Mouse (Mus musculus) heart, embryonic 15.5 days (tissue): ENCODE data around the gene Baat. TPM values are rescaled to one million over a fixed set of nuclear protein-coding genes. Genes with fewer than 3 reads are reported as not detected.
"Not testable (repeated sequence)": the region's sequence is repeated elsewhere in the genome, so short reads cannot be mapped to it uniquely, and the experiment has no call there.

Source experiments
- ATAC-seq: fragments of 200-750 bp; cut with Nextera tagmentation; replicated peaks from 2 replicates; pipeline ENCODE4 v1.8.0; 2017; ENCODE audit warnings: low read depth, moderate TSS enrichment; ENCODE audit not compliant: insufficient number of reproducible peaks, insufficient read depth, low FRiP score
- H3K27ac ChIP-seq: fragments of 300-500 bp; sonication (generic); 2 replicates; pipeline ENCODE4 v1.5.1; 2015; ENCODE audit warnings: mild to moderate bottlenecking, inconsistent platforms
- H3K27me3 ChIP-seq: fragments of 300-500 bp; sonication (generic); 2 replicates; pipeline ENCODE4 v1.6.1; 2015; ENCODE audit warnings: inconsistent platforms
- H3K36me3 ChIP-seq: fragments of 300-500 bp; sonication (generic); 2 replicates; pipeline ENCODE4 v1.6.1; 2015; ENCODE audit warnings: mild to moderate bottlenecking, inconsistent platforms
- H3K4me1 ChIP-seq: fragments of 300-500 bp; sonication (generic); replicated peaks from 2 replicates; pipeline ENCODE4 v1.6.1; 2015; ENCODE audit warnings: inconsistent platforms
- H3K4me2 ChIP-seq: fragments of 300-500 bp; sonication (generic); 2 replicates; pipeline ENCODE4 v1.6.1; 2015; ENCODE audit warnings: inconsistent platforms, mild to moderate bottlenecking, moderate library complexity
- H3K4me3 ChIP-seq: fragments of 300-500 bp; sonication (generic); 2 replicates; pipeline ENCODE4 v1.5.1; 2015; ENCODE audit warnings: mild to moderate bottlenecking, inconsistent platforms
- H3K9ac ChIP-seq: fragments of 300-500 bp; sonication (generic); 2 replicates; pipeline ENCODE4 v1.6.1; 2015; ENCODE audit warnings: mild to moderate bottlenecking, inconsistent platforms
- H3K9me3 ChIP-seq: fragments of 300-500 bp; sonication (generic); replicated peaks from 2 replicates; pipeline ENCODE4 v1.6.1; 2016; ENCODE audit warnings: inconsistent platforms
- WGBS: fragments of 180-500 bp; shearing (Covaris S2); methylation state at CpG from one replicate; pipeline ENCODE4 v1.1.7; 2015; ENCODE audit warnings: mixed read lengths; 5-methylcytosine and 5-hydroxymethylcytosine counted together
- polyA plus RNA-seq: library from polyadenylated mRNA; unstranded; fragments of >200 nt; fragmentation: Nextera tagmentation; extraction: Ambion mirVana; gene quantifications from 2 replicates; pipeline ENCODE4 v1.2.1, GENCODE M21; 2015

Baat gene
- polyA plus RNA-seq, 1 experiment from 2014 or later = not detected

DNA sequence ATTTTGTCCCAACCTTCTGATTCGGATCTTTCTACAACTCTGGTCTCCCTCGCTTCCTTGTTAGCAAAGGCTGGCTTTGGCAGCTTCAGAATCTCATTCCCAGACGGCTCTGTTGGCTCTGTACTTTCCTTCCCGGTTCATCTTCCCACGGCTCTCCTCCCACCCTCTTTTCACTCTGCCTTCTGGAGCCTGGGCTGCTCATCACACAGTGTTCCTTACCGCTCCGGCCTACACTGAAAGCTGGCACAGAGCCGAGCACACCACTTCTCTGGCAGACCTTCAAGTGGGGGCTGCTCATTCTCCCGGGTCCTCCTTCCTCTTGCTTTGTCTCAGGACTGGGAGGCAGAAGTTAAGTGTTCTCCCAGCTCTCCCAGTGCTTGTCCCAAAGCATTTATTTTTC, 16.2 kb upstream of the Baat start:
- 55% methylated on average over 9 of the region's 9 CpGs for WGBS
- H3K4me1 ChIP-seq = peaks cover 17% of the 10 kb centered on the region
- peak overlapping the region; percentile 72 for H3K4me2 ChIP-seq
- H3K9ac ChIP-seq = no peak overlapping the region
- H3K36me3 ChIP-seq = peaks cover 22% of the 10 kb centered on the region; the same call in 1 of the 2 replicates
- no peak overlapping the region for H3K27ac ChIP-seq
- no peaks in the 10 kb centered on the region for H3K27me3 ChIP-seq
- no peaks in the 10 kb centered on the region for H3K9me3 ChIP-seq
- no peak for ATAC-seq
- H3K4me3 ChIP-seq = peak overlapping the region; percentile 72

DNA sequence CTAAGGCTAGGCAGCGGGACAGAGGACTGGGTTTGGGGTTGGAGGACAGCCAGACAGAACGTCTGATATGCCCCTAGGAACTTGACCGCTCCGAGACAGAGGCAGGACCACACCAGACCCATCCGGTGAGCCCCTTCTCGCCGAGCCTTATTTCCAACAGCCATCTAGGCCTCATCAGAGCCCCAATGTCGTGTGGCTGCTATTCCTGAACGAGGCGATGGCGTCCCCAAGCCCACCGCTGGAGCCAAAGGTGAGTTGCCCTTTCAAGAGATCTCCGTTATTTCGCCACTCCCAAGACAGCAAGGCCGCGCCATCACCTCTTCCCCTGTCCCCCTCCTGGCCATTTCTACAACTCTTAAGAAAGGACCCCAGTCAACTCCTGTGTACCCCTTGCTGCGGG, 15.0 kb upstream of the Baat start:
- peak; percentile 68; the same call in 1 of the 2 replicates for ATAC-seq
- peak overlapping the region; percentile 26 for H3K27ac ChIP-seq
- peaks cover 17% of the 10 kb centered on the region for H3K4me1 ChIP-seq
- H3K4me3 ChIP-seq = peak overlapping the region; percentile 72
- peaks cover 19% of the 10 kb centered on the region; the same call in 1 of the 2 replicates for H3K36me3 ChIP-seq
- H3K9ac ChIP-seq = peak overlapping the region; percentile 77
- H3K27me3 ChIP-seq = no peaks in the 10 kb centered on the region
- peak overlapping the region; percentile 72 for H3K4me2 ChIP-seq
- no peaks in the 10 kb centered on the region for H3K9me3 ChIP-seq
- under 1% methylated on average over 17 of the region's 17 CpGs for WGBS

DNA sequence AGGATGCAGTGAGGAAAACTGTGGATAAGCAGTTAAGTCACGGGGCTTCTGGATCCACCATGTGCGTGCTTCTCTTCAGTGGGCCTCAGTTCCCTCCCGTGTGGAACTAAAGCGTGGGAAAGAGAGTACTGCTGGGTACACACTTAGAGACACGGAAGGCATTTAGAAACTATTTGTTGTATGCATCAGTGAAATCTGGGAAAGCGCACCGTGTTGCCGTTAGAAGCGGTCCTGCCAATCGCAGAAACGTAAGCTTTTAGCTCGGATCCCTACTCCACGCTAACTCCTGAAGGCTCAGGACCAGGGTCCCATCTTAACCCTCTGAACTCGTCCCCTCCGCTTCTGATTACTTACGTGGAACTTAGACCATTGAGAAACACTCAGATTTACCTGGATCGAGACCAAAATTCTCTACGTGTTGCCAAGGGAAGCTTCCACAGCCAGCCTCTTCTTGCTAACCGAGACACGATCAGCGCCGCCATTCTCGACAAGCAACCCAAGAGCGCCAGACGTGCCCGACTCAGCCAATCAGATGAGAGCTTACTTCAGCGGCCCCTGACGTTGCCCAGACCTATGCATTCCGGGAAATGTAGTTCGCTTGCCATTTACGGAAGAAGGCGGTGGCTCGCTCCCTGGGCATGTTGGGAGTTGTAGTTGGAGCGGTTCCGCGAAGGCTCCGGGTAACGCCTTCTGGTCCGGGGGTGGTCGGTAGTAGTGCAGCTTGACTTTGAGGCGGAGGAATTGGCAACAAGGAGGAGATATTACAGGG, 14.4 kb upstream of the Baat start, which contains the start of the genes Mrpl50 and Zfp189:
Mrpl50 (minus strand) TSS at position 522 of the 769 bp plus-strand sequence.
Zfp189 (plus strand) TSS at position 605 of the 769 bp plus-strand sequence.
- peak within 1 kb of the TSS; percentile 72 for H3K4me2 ChIP-seq
- under 1% methylated on average over 41 of the region's 41 CpGs for WGBS
- peaks cover 13% of the 10 kb centered on the region; the same call in 1 of the 2 replicates for H3K36me3 ChIP-seq
- peak; percentile 99 for ATAC-seq
- no peaks in the 10 kb centered on the region for H3K9me3 ChIP-seq
- H3K27ac ChIP-seq = peak within 1 kb of the TSS; percentile 74
- no peaks in the 10 kb centered on the region for H3K27me3 ChIP-seq
- peak within 1 kb of the TSS; percentile 77 for H3K9ac ChIP-seq
- H3K4me3 ChIP-seq = peak within 1 kb of the TSS; percentile 72
- peaks cover 17% of the 10 kb centered on the region for H3K4me1 ChIP-seq

DNA sequence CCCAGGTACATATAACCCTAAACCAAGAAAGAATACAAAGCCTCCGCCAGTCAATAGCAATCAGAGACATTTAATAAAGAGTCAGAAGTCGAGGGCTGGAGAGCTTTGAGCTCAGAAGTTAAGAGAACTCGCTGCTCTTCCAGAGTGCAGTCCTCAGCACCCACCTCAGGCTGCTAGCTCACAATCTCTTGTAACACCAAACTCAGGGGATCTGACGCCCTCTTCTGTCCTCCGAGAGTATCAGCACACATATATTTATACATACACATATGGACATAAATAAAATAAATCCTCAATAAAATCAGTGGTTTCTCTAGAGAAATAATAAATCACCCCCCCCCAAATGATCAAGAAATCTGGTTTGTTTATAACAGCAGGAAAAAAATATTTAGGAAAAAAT, 13.1 kb upstream of the Baat start:
- no peak overlapping the region for H3K27ac ChIP-seq
- H3K4me1 ChIP-seq = peaks cover 17% of the 10 kb centered on the region
- no peak overlapping the region for H3K9ac ChIP-seq
- no peak overlapping the region for H3K4me3 ChIP-seq
- peaks cover 5% of the 10 kb centered on the region; the same call in 1 of the 2 replicates for H3K36me3 ChIP-seq
- no peaks in the 10 kb centered on the region for H3K27me3 ChIP-seq
- peak overlapping the region; percentile 62; the same call in 1 of the 2 replicates for H3K4me2 ChIP-seq
- no peaks in the 10 kb centered on the region for H3K9me3 ChIP-seq
- WGBS = 77% methylated on average over 5 of the region's 5 CpGs
- no peak for ATAC-seq

DNA sequence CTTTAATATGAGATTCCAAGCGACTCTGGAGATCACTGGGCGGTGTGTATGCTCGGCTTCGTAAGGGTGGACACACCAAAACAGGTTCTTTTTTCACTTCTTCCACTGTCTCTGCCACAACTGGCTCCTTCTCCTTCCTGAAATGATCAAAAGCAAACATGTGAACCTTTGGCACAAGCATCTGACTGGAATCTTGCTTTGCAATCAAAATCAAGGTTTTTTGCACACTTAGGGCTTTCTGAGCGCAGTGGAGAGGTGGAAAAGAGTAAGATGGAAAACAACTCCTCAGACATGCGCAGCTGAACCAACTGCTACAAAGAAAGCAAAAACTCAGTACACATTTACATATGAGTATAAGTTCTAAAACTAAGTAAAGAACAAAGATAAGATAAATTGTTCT, 8.1 kb upstream of the Baat start:
- 96% methylated on average over 6 of the region's 6 CpGs for WGBS
- Histone ChIP-seq H3K36me3 (peaks cover 19% of the 10 kb centered on the region), H3K9me3 (no peaks in the 10 kb centered on the region), H3K4me2 (no peak overlapping the region), H3K9ac (no peak overlapping the region), H3K4me3 (no peak overlapping the region), H3K27me3 (no peaks in the 10 kb centered on the region), H3K27ac (no peak overlapping the region), H3K4me1 (peaks cover 2% of the 10 kb centered on the region)
- ATAC-seq = no peak

DNA sequence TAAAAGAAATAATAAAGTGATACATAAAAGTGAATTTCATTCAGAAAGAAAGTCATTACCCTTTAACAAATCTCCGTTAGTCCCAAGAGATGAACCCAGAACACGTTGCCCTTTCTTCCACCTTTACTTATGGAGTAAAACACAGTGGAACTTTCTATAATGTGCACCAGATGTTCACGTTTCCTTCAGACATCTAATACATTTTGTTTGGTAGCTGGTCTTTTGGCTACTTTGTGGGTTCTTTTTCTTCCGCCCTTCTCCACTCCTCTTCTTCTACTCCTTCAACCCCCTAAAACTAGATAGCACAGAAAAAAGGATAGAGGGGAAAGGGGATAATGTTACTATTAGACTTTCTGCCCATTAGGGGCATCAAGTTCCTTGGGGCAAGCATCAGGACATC, 6.3 kb upstream of the Baat start:
- no peaks in the 10 kb centered on the region for H3K9me3 ChIP-seq
- no peak overlapping the region for H3K4me2 ChIP-seq
- no peak overlapping the region for H3K9ac ChIP-seq
- peaks cover 19% of the 10 kb centered on the region for H3K36me3 ChIP-seq
- no peaks in the 10 kb centered on the region for H3K4me1 ChIP-seq
- no peaks in the 10 kb centered on the region for H3K27me3 ChIP-seq
- H3K4me3 ChIP-seq = no peak overlapping the region
- H3K27ac ChIP-seq = no peak overlapping the region
- WGBS = 93% methylated on average over 4 of the region's 4 CpGs
- no peak for ATAC-seq

DNA sequence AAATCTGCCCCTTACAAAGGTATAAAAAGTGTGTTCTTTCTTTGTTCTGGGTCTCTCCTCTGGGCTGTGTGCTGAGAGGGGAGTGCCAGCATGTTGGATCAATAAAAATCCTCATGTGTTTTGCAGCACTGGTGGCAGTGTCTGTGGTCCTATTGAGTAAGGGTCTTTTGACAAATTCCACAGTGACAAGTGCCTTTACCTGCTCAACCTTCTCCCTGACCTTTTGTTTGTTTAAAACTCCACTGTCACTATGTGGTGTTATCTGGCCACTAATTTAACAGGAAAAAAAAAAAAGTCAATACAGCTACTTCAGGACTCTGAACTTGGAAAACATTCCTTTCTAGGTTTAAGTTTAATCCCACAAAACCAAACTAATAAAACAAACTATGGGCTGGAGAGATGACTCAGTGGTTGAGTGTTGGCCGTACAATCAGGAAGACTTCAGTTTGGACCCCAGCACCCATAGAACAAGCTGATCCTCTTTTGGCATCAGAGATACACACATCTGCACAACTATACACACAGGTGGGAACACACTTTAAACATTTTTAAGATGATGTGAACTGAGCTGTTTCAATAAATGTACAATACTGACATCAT, 4.0 kb upstream of the Baat start:
- not testable (repeated sequence) for H3K4me2 ChIP-seq, ATAC-seq, H3K9me3 ChIP-seq, H3K4me3 ChIP-seq, H3K4me1 ChIP-seq, H3K9ac ChIP-seq, H3K27me3 ChIP-seq, H3K27ac ChIP-seq
- H3K36me3 ChIP-seq = peaks cover 19% of the 10 kb centered on the region
- WGBS = 84% methylated on average over 1 of the region's 1 CpGs

DNA sequence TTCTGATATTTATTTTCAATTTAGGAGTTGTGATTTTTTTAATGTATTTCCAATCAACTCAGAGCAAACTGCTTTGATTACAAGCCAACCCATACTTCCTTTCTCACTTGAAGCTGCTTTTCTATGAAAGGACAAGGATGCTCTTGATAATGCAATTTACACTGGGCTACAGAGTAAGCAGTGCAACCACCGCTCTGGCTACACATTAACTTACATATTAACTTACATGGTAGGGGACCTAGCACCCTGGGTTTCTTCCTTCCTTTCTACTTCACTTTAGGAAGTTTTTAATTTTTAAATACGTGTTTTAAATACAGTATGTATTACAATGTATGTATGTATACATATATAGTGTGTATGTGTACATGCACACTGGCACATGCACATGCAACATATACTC, 2.8 kb upstream of the Baat start:
- peaks cover 16% of the 10 kb centered on the region for H3K36me3 ChIP-seq
- H3K27me3 ChIP-seq = no peaks in the 10 kb centered on the region
- no peak overlapping the region for H3K4me3 ChIP-seq
- ATAC-seq = no peak
- H3K9ac ChIP-seq = no peak overlapping the region
- no peak overlapping the region for H3K27ac ChIP-seq
- H3K9me3 ChIP-seq = no peaks in the 10 kb centered on the region
- 89% methylated on average over 2 of the region's 2 CpGs for WGBS
- H3K4me1 ChIP-seq = no peaks in the 10 kb centered on the region
- H3K4me2 ChIP-seq = no peak overlapping the region

DNA sequence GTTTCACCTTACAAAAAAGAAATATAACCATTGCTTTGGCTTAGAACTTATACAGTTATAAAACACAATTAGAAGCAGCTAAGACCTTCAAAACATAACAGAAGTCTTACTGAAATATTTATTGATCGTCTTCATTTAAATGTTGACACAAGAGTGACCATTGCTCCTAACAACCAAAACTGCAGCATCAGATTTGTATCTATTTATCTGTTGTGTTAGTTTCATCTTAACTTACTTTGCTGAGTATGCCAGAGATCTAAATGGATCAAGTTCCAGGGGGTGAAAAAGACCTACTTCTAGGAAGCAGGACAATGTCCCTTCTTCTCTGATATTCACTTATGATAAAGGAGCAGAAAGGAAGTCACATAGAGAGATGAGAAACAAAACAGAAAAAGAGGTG, 2.8 kb downstream of the Baat start:
- no peaks in the 10 kb centered on the region for H3K4me1 ChIP-seq
- no peaks in the 10 kb centered on the region for H3K9me3 ChIP-seq
- H3K4me2 ChIP-seq = no peak overlapping the region
- H3K27me3 ChIP-seq = no peaks in the 10 kb centered on the region
- no peak overlapping the region for H3K4me3 ChIP-seq
- no peaks in the 10 kb centered on the region for H3K36me3 ChIP-seq
- H3K27ac ChIP-seq = no peak overlapping the region
- ATAC-seq = no peak
- 76% methylated on average over 1 of the region's 1 CpGs for WGBS
- H3K9ac ChIP-seq = no peak overlapping the region

DNA sequence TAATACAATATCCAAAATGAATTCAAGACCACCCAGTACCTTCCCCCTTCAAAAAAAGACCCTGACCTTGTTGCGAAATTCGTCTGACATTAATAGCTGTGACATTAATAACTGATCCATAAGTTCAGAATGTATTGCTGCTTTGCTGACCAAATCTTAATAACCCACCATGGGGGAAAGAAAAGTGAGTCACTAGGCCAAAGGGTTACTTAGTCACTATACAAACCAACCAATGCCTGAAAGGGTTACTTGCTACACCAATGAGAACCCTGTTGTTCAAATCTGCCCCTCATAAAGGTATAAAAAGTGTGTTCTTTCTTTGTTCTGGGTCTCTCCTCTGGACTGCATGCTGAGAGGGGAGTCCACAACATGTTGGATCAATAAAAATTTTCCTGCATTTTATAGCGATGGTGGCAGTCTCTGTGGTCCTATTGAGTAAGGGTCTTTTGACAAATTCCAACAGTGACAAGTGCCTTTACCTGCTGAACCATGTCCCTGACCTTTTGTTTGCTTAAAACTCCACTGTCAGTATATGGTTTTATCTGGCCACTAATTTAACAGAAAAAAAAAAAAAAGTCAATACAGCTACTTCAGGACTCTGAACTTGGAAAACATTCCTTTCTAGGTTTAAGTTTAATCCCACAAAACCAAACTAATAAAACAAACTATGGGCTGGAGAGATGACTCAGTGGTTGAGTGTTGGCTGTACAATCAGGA, 20.3 kb downstream of the Baat start:
- H3K27me3 ChIP-seq, ATAC-seq, H3K9me3 ChIP-seq, H3K36me3 ChIP-seq, H3K9ac ChIP-seq, H3K4me2 ChIP-seq, H3K4me3 ChIP-seq, H3K27ac ChIP-seq, H3K4me1 ChIP-seq: not testable (repeated sequence)
- WGBS = 72% methylated on average over 3 of the region's 3 CpGs

DNA sequence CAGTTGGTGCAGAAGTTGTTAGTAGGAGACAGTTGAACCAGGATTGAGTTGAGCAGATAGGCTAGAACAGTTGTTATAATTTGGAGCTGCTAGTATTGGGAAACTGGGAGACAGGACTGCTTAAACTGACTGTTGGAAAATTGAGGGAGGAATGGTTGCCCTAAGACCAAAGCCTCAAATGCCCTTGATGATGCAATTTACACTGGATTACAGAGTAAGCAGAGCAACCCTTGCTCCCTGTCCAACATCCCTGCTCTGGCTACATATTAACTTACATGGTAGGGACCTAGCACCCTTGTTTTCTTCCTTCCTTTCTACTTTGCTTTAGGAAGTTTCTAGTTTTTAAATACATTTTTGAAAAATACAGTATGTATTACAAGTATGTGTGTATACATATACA, 20.9 kb downstream of the Baat start:
- ATAC-seq = no peak
- Histone ChIP-seq H3K27me3 (no peaks in the 10 kb centered on the region), H3K27ac (no peak overlapping the region), H3K9ac (no peak overlapping the region), H3K4me1 (0 out of 2 replicates have a peak, but pooled peaks cover 1% of the 10 kb centered on the region), H3K36me3 (no peaks in the 10 kb centered on the region), H3K4me3 (no peak overlapping the region), H3K4me2 (no peak overlapping the region), H3K9me3 (no peaks in the 10 kb centered on the region)
